Mouse (Mus musculus) right cerebral cortex, postnatal 4 days (tissue): Measurements from ENCODE around the gene Plxnb3.

Source experiments
- DNase-seq: peaks from one replicate; pipeline ENCODE4 v3.0.0-alpha.2; 2022

Gene Plxnb3

GRCm38 (mm10) chrX:73786364-73787224, 29.7 kb downstream of the Plxnb3 start, which contains the start of the genes Idh3g and Ssr4:
TSS of gene Idh3g (minus strand) at chrX:73786897.
TSS of gene Ssr4 (plus strand) at chrX:73787028.
- DNase-seq = peak; percentile 76

- DNase-seq = no peak
Observed at GRCm38 (mm10) chrX:73787225-73787558, 30.3 kb downstream of the Plxnb3 start.

GRCm38 (mm10) chrX:73788501-73788900, 31.6 kb downstream of the Plxnb3 start:
- no peak for DNase-seq

GRCm38 (mm10) chrX:73793039-73793438, 36.1 kb downstream of the Plxnb3 start:
- DNase-seq = no peak

GRCm38 (mm10) chrX:73793505-73793904, 36.6 kb downstream of the Plxnb3 start:
- DNase-seq = no peak

GRCm38 (mm10) chrX:73797511-73797910, 40.6 kb downstream of the Plxnb3 start:
- no peak for DNase-seq

GRCm38 (mm10) chrX:73798502-73798901, 41.6 kb downstream of the Plxnb3 start:
- peak; percentile 54 for DNase-seq

- no peak for DNase-seq
Observed at GRCm38 (mm10) chrX:73805814-73806213, 48.9 kb downstream of the Plxnb3 start.

GRCm38 (mm10) chrX:73815072-73815471, 58.2 kb downstream of the Plxnb3 start:
- DNase-seq = peak; percentile 32

- no peak for DNase-seq
Observed at GRCm38 (mm10) chrX:73816596-73817314, 59.9 kb downstream of the Plxnb3 start.
